Mouse (Mus musculus): Measurements from ENCODE around the gene A930033H14Rik. TPM values are rescaled to one million over a fixed set of nuclear protein-coding genes. Genes with fewer than 3 reads are reported as not detected.

The A930033H14Rik gene
- polyA plus RNA-seq, 1 experiment from 2014 or later, result 1.9 TPM

DNA sequence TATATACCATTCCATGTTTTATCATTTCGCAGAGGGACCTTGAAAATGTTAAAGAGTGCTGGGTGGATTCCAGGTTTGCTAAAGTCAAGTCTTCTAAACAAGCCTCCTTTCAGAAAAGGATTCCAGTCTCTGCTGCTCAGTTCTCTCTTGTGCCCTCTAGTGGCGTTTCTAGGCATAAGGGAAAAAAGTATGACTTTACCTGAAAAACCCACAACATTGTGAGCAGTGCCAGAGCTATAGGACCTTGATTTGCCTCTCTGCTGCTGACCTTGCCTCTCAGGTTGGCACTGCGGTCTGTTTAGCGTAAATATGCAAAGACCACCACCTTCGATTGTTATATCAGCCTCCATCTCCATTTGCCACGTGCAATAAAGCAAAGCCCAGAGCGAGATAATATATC, 47.8 kb downstream of the A930033H14Rik start:
- peak; percentile 63 for DNase-seq (ENCODE audit: low spot score)
- Histone ChIP-seq H3K9ac (replicated peaks; ENCODE audit: low read length) (no peak overlapping the region), H3K36me3 (replicated peaks; ENCODE audit: control insufficient read depth, insufficient read depth, low read depth, low read length) (no peaks in the 10 kb centered on the region), H3K9me3 (replicated peaks; ENCODE audit: control insufficient read depth, low read length) (no peaks in the 10 kb centered on the region), H3K27me3 (ENCODE audit: control insufficient read depth, insufficient read depth, low read length) (no peaks in the 10 kb centered on the region), H3K4me1 (ENCODE audit: control insufficient read depth, insufficient read depth, low read length) (no peaks in the 10 kb centered on the region), H3K4me3 (ENCODE audit: low read depth, low read length) (no peak overlapping the region), H3K27ac (replicated peaks; ENCODE audit: low read depth, low read length) (no peak overlapping the region), H3K4me2 (ENCODE audit: low read depth, low read length) (no peak overlapping the region)
- no peak for ATAC-seq (replicated peaks; ENCODE audit: insufficient number of reproducible peaks, low FRiP score, low TSS enrichment, low read depth)
- 59% methylated on average over 7 of the region's 7 CpGs for WGBS

DNA sequence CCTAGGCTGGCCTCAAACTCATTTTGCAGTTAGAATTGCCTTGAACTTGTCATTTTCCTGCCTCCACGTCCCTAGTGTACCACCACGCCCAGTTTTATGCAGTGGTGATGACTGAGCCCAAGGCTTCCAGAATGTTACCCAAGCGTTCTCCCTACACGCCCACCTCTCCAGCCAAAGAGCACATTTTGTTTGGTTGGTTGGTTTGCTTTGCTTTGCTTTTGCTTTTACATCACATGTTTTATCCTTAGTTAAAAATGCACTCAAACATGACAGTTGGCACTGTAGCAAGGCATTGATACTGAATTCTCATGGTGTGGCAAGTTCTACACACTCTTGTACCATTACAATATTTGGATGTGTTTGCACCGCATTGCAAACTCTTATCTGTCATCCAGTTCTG, 49.7 kb downstream of the A930033H14Rik start:
- WGBS, result 89% methylated on average over 5 of the region's 5 CpGs
- Histone ChIP-seq H3K9me3 (replicated peaks; ENCODE audit: control insufficient read depth, low read length) (no peaks in the 10 kb centered on the region), H3K4me2 (ENCODE audit: low read depth, low read length) (no peak overlapping the region), H3K27ac (replicated peaks; ENCODE audit: low read depth, low read length) (no peak overlapping the region), H3K27me3 (ENCODE audit: control insufficient read depth, insufficient read depth, low read length) (no peaks in the 10 kb centered on the region), H3K4me3 (ENCODE audit: low read depth, low read length) (no peak overlapping the region), H3K4me1 (ENCODE audit: control insufficient read depth, insufficient read depth, low read length) (no peaks in the 10 kb centered on the region), H3K9ac (replicated peaks; ENCODE audit: low read length) (no peak overlapping the region), H3K36me3 (replicated peaks; ENCODE audit: control insufficient read depth, insufficient read depth, low read depth, low read length) (no peaks in the 10 kb centered on the region)
- ATAC-seq (replicated peaks; ENCODE audit: insufficient number of reproducible peaks, low FRiP score, low TSS enrichment, low read depth) (no peak), DNase-seq (ENCODE audit: low spot score) (no peak)

DNA sequence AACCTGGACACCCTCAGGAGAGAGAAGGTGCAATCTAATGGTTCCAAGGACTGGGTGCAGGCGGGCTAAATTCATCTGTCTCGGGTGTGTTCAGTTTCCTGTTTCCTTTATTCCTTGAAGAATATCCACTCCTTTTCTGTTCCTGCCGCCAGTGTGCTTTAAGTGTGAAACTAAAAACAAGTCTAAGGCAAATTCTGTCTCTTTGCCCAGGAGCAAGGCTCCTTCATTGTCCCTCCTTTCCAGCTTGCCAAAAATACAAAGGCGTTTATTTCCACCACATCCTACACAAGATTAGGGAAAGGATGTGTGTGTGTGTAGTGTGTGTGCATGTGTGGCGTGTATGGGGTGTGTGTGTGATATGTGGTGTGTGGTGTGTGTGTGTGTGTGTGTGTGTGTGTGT, 50.3 kb downstream of the A930033H14Rik start:
- H3K36me3 ChIP-seq (replicated peaks; ENCODE audit: control insufficient read depth, insufficient read depth, low read depth, low read length), result no peaks in the 10 kb centered on the region
- H3K4me3 ChIP-seq (ENCODE audit: low read depth, low read length), result no peak overlapping the region
- no peak overlapping the region for H3K4me2 ChIP-seq (ENCODE audit: low read depth, low read length)
- no peaks in the 10 kb centered on the region for H3K27me3 ChIP-seq (ENCODE audit: control insufficient read depth, insufficient read depth, low read length)
- 86% methylated on average over 5 of the region's 5 CpGs for WGBS
- ATAC-seq (replicated peaks; ENCODE audit: insufficient number of reproducible peaks, low FRiP score, low TSS enrichment, low read depth), result no peak
- no peaks in the 10 kb centered on the region for H3K4me1 ChIP-seq (ENCODE audit: control insufficient read depth, insufficient read depth, low read length)
- H3K9me3 ChIP-seq (replicated peaks; ENCODE audit: control insufficient read depth, low read length), result no peaks in the 10 kb centered on the region
- no peak for DNase-seq (ENCODE audit: low spot score)
- H3K9ac ChIP-seq (replicated peaks; ENCODE audit: low read length), result no peak overlapping the region
- H3K27ac ChIP-seq (replicated peaks; ENCODE audit: low read depth, low read length), result no peak overlapping the region

DNA sequence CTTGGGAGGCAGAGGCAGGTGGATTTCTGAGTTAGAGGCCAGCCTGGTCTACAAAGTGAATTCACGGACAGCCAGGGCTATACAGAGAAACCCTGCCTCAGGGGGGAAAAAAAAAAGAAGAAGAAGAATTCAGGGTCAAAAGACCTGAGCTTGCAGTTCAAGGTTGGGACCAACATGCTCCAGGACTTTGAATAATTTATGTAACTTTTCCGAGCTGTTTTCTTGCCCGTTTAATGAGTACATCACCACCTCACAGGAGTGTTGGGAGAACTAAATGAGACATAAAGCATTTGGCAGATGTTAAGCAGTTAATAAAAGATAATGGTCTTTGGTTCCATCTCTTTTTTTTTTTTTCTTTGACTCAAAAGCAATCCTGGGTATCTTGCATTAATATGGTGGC, 51.4 kb downstream of the A930033H14Rik start:
- Histone ChIP-seq H3K4me2 (ENCODE audit: low read depth, low read length) (no peak overlapping the region), H3K27ac (replicated peaks; ENCODE audit: low read depth, low read length) (no peak overlapping the region), H3K4me3 (ENCODE audit: low read depth, low read length) (no peak overlapping the region), H3K4me1 (ENCODE audit: control insufficient read depth, insufficient read depth, low read length) (no peaks in the 10 kb centered on the region), H3K9ac (replicated peaks; ENCODE audit: low read length) (no peak overlapping the region), H3K36me3 (replicated peaks; ENCODE audit: control insufficient read depth, insufficient read depth, low read depth, low read length) (no peaks in the 10 kb centered on the region), H3K9me3 (replicated peaks; ENCODE audit: control insufficient read depth, low read length) (no peaks in the 10 kb centered on the region), H3K27me3 (ENCODE audit: control insufficient read depth, insufficient read depth, low read length) (no peaks in the 10 kb centered on the region)
- no peak for ATAC-seq (replicated peaks; ENCODE audit: insufficient number of reproducible peaks, low FRiP score, low TSS enrichment, low read depth)
- WGBS, result 92% methylated on average over 3 of the region's 3 CpGs
- DNase-seq (ENCODE audit: low spot score), result no peak

DNA sequence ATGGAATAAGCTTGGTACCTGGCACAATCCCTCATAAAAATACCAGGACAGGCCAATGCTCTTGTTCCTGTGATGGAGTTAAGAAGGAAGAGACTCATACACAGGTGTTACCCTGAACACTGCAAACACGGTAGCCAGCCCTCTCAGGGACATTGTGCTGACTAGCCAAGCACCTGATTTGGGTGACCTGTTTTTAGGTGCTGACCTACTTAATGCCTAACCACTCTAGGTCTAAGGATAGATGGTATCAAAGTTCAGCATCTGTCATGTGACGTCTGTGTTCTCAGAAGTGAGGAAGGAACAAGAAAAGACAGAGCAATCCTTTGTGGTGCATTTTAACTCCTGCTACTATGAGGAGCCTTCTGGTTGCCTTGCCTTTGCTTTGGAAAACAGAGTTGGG, 52.0 kb downstream of the A930033H14Rik start:
- H3K27ac ChIP-seq (replicated peaks; ENCODE audit: low read depth, low read length), result no peak overlapping the region
- H3K36me3 ChIP-seq (replicated peaks; ENCODE audit: control insufficient read depth, insufficient read depth, low read depth, low read length), result no peaks in the 10 kb centered on the region
- no peaks in the 10 kb centered on the region for H3K27me3 ChIP-seq (ENCODE audit: control insufficient read depth, insufficient read depth, low read length)
- WGBS, result 85% methylated on average over 2 of the region's 2 CpGs
- no peak overlapping the region for H3K4me3 ChIP-seq (ENCODE audit: low read depth, low read length)
- ATAC-seq (replicated peaks; ENCODE audit: insufficient number of reproducible peaks, low FRiP score, low TSS enrichment, low read depth), result no peak
- no peak overlapping the region for H3K4me2 ChIP-seq (ENCODE audit: low read depth, low read length)
- no peak overlapping the region for H3K9ac ChIP-seq (replicated peaks; ENCODE audit: low read length)
- no peaks in the 10 kb centered on the region for H3K4me1 ChIP-seq (ENCODE audit: control insufficient read depth, insufficient read depth, low read length)
- no peaks in the 10 kb centered on the region for H3K9me3 ChIP-seq (replicated peaks; ENCODE audit: control insufficient read depth, low read length)
- DNase-seq (ENCODE audit: low spot score), result no peak

Other genes with a start within 250 kb of the A930033H14Rik start
- gene Rhobtb1, start 61.7 kb downstream of the A930033H14Rik start, polyA plus RNA-seq (2014; fragmentation: Nextera tagmentation; extraction: Ambion mirVana), result 17.5 and 18.4 TPM in 2 replicates
- gene Cdk1, start 139.8 kb upstream of the A930033H14Rik start, polyA plus RNA-seq (2014; fragmentation: Nextera tagmentation; extraction: Ambion mirVana), result 507 and 508 TPM in 2 replicates
- gene Ank3, start 185.7 kb upstream of the A930033H14Rik start, polyA plus RNA-seq (2014; fragmentation: Nextera tagmentation; extraction: Ambion mirVana), result 32.5 and 34.4 TPM in 2 replicates

Data from embryonic facial prominence, embryonic 11.5 days (tissue).